Mouse (Mus musculus) cerebellum, postnatal 4 days (tissue): ENCODE data around the gene Thada.

Experiments used
- DNase-seq, 2 experiments: peaks; one replicate each; pipeline ENCODE4 v3.0.0; 2022; ENCODE audit warnings: low spot score in 2 of 2, mixed read lengths in 1 of 2

The Thada gene

GRCm38 (mm10) chr17:84186451-84187202 is 279.4 kb downstream of the Thada start:
- DNase-seq: peak; percentile 22 to 53

GRCm38 (mm10) chr17:84185581-84186450 is 280.2 kb downstream of the Thada start:
- peak; percentile 46 to 72 for DNase-seq

- DNase-seq: peak in 1 of 2 experiments; percentile 14
Observed at GRCm38 (mm10) chr17:84185011-84185411, 281.0 kb downstream of the Thada start.

GRCm38 (mm10) chr17:84183291-84183781 is 282.7 kb downstream of the Thada start:
- DNase-seq: peak; percentile 36 to 55

- DNase-seq: peak in 1 of 2 experiments; percentile 20
Observed at GRCm38 (mm10) chr17:84182311-84183271, 283.4 kb downstream of the Thada start.

GRCm38 (mm10) chr17:84181502-84182310 is 284.3 kb downstream of the Thada start:
- DNase-seq: peak in 1 of 2 experiments; percentile 19

GRCm38 (mm10) chr17:84180715-84181501 is 285.1 kb downstream of the Thada start:
- peak in 1 of 2 experiments; percentile 16 for DNase-seq

- peak in 1 of 2 experiments; percentile 11 for DNase-seq
Observed at GRCm38 (mm10) chr17:84179973-84180365, 286.0 kb downstream of the Thada start.

GRCm38 (mm10) chr17:84179026-84179972 is 286.7 kb downstream of the Thada start:
- no peak for DNase-seq

- DNase-seq: peak in 1 of 2 experiments; percentile 18
Observed at GRCm38 (mm10) chr17:84177481-84177880, 288.5 kb downstream of the Thada start.

GRCm38 (mm10) chr17:84176446-84176845 is 289.6 kb downstream of the Thada start:
- DNase-seq: peak in 1 of 2 experiments; percentile 14

- peak in 1 of 2 experiments; percentile 15 for DNase-seq
Observed at GRCm38 (mm10) chr17:84175196-84175595, 290.8 kb downstream of the Thada start.

GRCm38 (mm10) chr17:84167377-84167776 is 298.6 kb downstream of the Thada start:
- peak in 1 of 2 experiments; percentile 3 for DNase-seq

GRCm38 (mm10) chr17:84166135-84166860 is 299.7 kb downstream of the Thada start:
- peak in 1 of 2 experiments; percentile 12 for DNase-seq

GRCm38 (mm10) chr17:84165735-84166134 is 300.3 kb downstream of the Thada start:
- peak in 1 of 2 experiments; percentile 14 for DNase-seq

GRCm38 (mm10) chr17:84164146-84164545 is 301.9 kb downstream of the Thada start:
- peak in 1 of 2 experiments; percentile 11 for DNase-seq

- DNase-seq: no peak
Observed at GRCm38 (mm10) chr17:84163066-84163785, 302.8 kb downstream of the Thada start.
